Mouse (Mus musculus) CH12.LX (cell line): ENCODE data around the gene Kpna2. TPM values are rescaled to one million over a fixed set of nuclear protein-coding genes. Genes with fewer than 3 reads are reported as not detected.
A peak's percentile ranks its signal among the peaks of the same experiment; 100 is the strongest.

Experiments used
- DNase-seq: peaks from one replicate; pipeline ENCODE4 v3.0.0-alpha.2; 2013; ENCODE audit errors: extremely low read depth
- H3K27ac ChIP-seq: 2 replicates; pipeline ENCODE4 v1.5.1; 2012; ENCODE audit warnings: low read depth, mild to moderate bottlenecking, control low read depth, moderate library complexity; ENCODE audit not compliant: insufficient read depth
- H3K27me3 ChIP-seq: replicated peaks from 2 replicates; pipeline ENCODE3; 2012; ENCODE audit warnings: inconsistent platforms
- H3K36me3 ChIP-seq, 2 experiments: replicated peaks in 1 of 2; 2 replicates each; pipeline versions ENCODE3 to v1.6.1; 2012; ENCODE audit warnings: inconsistent platforms in 1 of 2, low read length in 1 of 2, mild to moderate bottlenecking in 1 of 2, mixed read lengths in 1 of 2, moderate library complexity in 1 of 2; ENCODE audit not compliant: control insufficient read depth in 1 of 2, insufficient read depth in 1 of 2
- H3K4me1 ChIP-seq, 2 experiments: 2 replicates each; pipeline ENCODE4 v1.6.1; 2012; ENCODE audit warnings: inconsistent platforms in 1 of 2, moderate library complexity in 1 of 2; ENCODE audit not compliant: insufficient read depth in 2 of 2, control insufficient read depth in 1 of 2
- H3K4me2 ChIP-seq: 2 replicates; pipeline ENCODE4 v1.6.1; 2012; ENCODE audit warnings: low read depth, mild to moderate bottlenecking, control low read depth; ENCODE audit not compliant: poor library complexity, insufficient read depth, severe bottlenecking
- H3K4me3 ChIP-seq, 3 experiments: fragments of 150-350 bp in 1 of 3; sonication (generic) in 1 of 3; replicated peaks in 1 of 3; 2 replicates each; pipeline versions ENCODE3 to v1.5.1; 2011 to 2012; ENCODE audit warnings: low read depth in 2 of 3, low read length in 2 of 3, mild to moderate bottlenecking in 2 of 3, moderate library complexity in 2 of 3, control low read depth in 1 of 3, improper control_type of control experiment in 1 of 3, inconsistent platforms in 1 of 3, mixed read lengths in 1 of 3; ENCODE audit not compliant: poor library complexity in 1 of 3
- H3K79me2 ChIP-seq: replicated peaks from 2 replicates; pipeline ENCODE4 v1.6.1; 2012; ENCODE audit warnings: mild to moderate bottlenecking, moderate library complexity; ENCODE audit not compliant: control insufficient read depth, poor library complexity, insufficient read depth, severe bottlenecking; ENCODE audit errors: extremely low read depth
- H3K9ac ChIP-seq: 2 replicates; pipeline ENCODE4 v1.6.1; 2012; ENCODE audit warnings: low read depth, mild to moderate bottlenecking, control low read depth, moderate library complexity; ENCODE audit not compliant: insufficient read depth
- H3K9me3 ChIP-seq: replicated peaks from 2 replicates; pipeline ENCODE3; 2012; ENCODE audit warnings: low read length, inconsistent platforms, mixed read lengths
- BHLHE40 ChIP-seq: IDR thresholded peaks from 2 replicates; pipeline ENCODE4 v1.6.1; 2011; ENCODE audit warnings: mild to moderate bottlenecking, low read depth, low read length, improper control_type of control experiment
- CHD1 ChIP-seq: IDR thresholded peaks from 2 replicates; pipeline ENCODE4 v1.6.1; 2012; ENCODE audit warnings: low read depth, low read length, improper control_type of control experiment, inconsistent platforms
- CHD2 ChIP-seq: IDR thresholded peaks from 2 replicates; pipeline ENCODE4 v1.6.1; 2011; ENCODE audit warnings: low read length, improper control_type of control experiment
- CTCF ChIP-seq, 2 experiments: IDR thresholded peaks in 1 of 2; conservative IDR thresholded peaks in 1 of 2; 2 replicates each; pipeline ENCODE4 v1.5.1; 2011 to 2012; ENCODE audit warnings: low read depth in 2 of 2, low read length in 2 of 2, improper control_type of control experiment in 1 of 2, inconsistent platforms in 1 of 2, mild to moderate bottlenecking in 1 of 2, moderate library complexity in 1 of 2
- E2F4 ChIP-seq: IDR thresholded peaks from 2 replicates; pipeline ENCODE4 v1.6.1; 2011; ENCODE audit warnings: low read depth, low read length, improper control_type of control experiment; ENCODE audit not compliant: insufficient replicate concordance
- ELF1 ChIP-seq: IDR thresholded peaks from 2 replicates; pipeline ENCODE4 v1.6.1; 2014; ENCODE audit warnings: low read depth, mild to moderate bottlenecking, inconsistent platforms, low read length, improper control_type of control experiment
- EP300 ChIP-seq: IDR thresholded peaks from 2 replicates; pipeline ENCODE4 v1.6.1; 2011; ENCODE audit warnings: low read length, improper control_type of control experiment
- ETS1 ChIP-seq: conservative IDR thresholded peaks from 2 replicates; pipeline ENCODE4 v1.6.1; 2012; ENCODE audit warnings: low read depth, mild to moderate bottlenecking, inconsistent platforms, low read length, improper control_type of control experiment, moderate library complexity
- GABPA ChIP-seq: IDR thresholded peaks from 2 replicates; pipeline ENCODE4 v1.6.1; 2012; ENCODE audit warnings: low read depth, low read length, improper control_type of control experiment, inconsistent platforms; ENCODE audit not compliant: insufficient replicate concordance
- HCFC1 ChIP-seq: IDR thresholded peaks from 2 replicates; pipeline ENCODE4 v1.6.1; 2012; ENCODE audit warnings: low read depth, mild to moderate bottlenecking, inconsistent platforms, low read length, improper control_type of control experiment
- IRF4 ChIP-seq: IDR thresholded peaks from 2 replicates; pipeline ENCODE4 v1.6.1; 2014; ENCODE audit warnings: low read depth, mild to moderate bottlenecking, inconsistent platforms, low read length, improper control_type of control experiment
- JUN ChIP-seq: IDR thresholded peaks from 2 replicates; pipeline ENCODE4 v1.6.1; 2011; ENCODE audit warnings: low read depth, mild to moderate bottlenecking, low read length, improper control_type of control experiment, moderate library complexity; ENCODE audit not compliant: insufficient read depth
- JUND ChIP-seq: conservative IDR thresholded peaks from 2 replicates; pipeline ENCODE4 v1.6.1; 2011; ENCODE audit warnings: low read depth, low read length, improper control_type of control experiment
- KAT2A ChIP-seq: IDR thresholded peaks from 2 replicates; pipeline ENCODE4 v1.6.1; 2012; ENCODE audit warnings: low read length, improper control_type of control experiment, inconsistent platforms; ENCODE audit not compliant: insufficient replicate concordance
- MAFK ChIP-seq: IDR thresholded peaks from 2 replicates; pipeline ENCODE4 v1.6.1; 2011; ENCODE audit warnings: low read length, improper control_type of control experiment; ENCODE audit not compliant: insufficient replicate concordance
- MAX ChIP-seq: IDR thresholded peaks from 2 replicates; pipeline ENCODE4 v1.6.1; 2011; ENCODE audit warnings: low read length, improper control_type of control experiment
- MAZ ChIP-seq: IDR thresholded peaks from 2 replicates; pipeline ENCODE4 v1.6.1; 2012; ENCODE audit warnings: low read depth, mild to moderate bottlenecking, inconsistent platforms, low read length, improper control_type of control experiment, moderate library complexity
- MEF2A ChIP-seq: IDR thresholded peaks from 2 replicates; pipeline ENCODE4 v1.6.1; 2014; ENCODE audit warnings: low read depth, mild to moderate bottlenecking, inconsistent platforms, low read length, improper control_type of control experiment, borderline replicate concordance
- MXI1 ChIP-seq: IDR thresholded peaks from 2 replicates; pipeline ENCODE4 v1.6.1; 2011; ENCODE audit warnings: mild to moderate bottlenecking, low read depth, low read length, improper control_type of control experiment
- MYC ChIP-seq: IDR thresholded peaks from 2 replicates; pipeline ENCODE4 v1.6.1; 2011; ENCODE audit warnings: low read depth, mild to moderate bottlenecking, improper control_type of control experiment, low read length
- NELFE ChIP-seq: IDR thresholded peaks from 2 replicates; pipeline ENCODE4 v1.6.1; 2011; ENCODE audit warnings: low read depth, low read length, improper control_type of control experiment
- NRF1 ChIP-seq: IDR thresholded peaks from 2 replicates; pipeline ENCODE4 v1.6.1; 2014; ENCODE audit warnings: low read depth, mild to moderate bottlenecking, inconsistent platforms, low read length, improper control_type of control experiment, moderate library complexity
- PAX5 ChIP-seq: IDR thresholded peaks from 2 replicates; pipeline ENCODE4 v1.6.1; 2012; ENCODE audit warnings: low read length, inconsistent platforms, mixed read lengths
- POLR2A ChIP-seq: IDR thresholded peaks from 2 replicates; pipeline ENCODE4 v1.6.1; 2011; ENCODE audit warnings: low read depth, mild to moderate bottlenecking, improper control_type of control experiment, low read length
- POLR2AphosphoS2 ChIP-seq: IDR thresholded peaks from 2 replicates; pipeline ENCODE4 v1.6.1; 2011; ENCODE audit warnings: low read depth, low read length, improper control_type of control experiment
- RAD21 ChIP-seq: IDR thresholded peaks from 2 replicates; pipeline ENCODE4 v1.6.1; 2011; ENCODE audit warnings: low read depth, mild to moderate bottlenecking, low read length, improper control_type of control experiment, moderate library complexity
- RCOR1 ChIP-seq: conservative IDR thresholded peaks from 2 replicates; pipeline ENCODE4 v1.6.1; 2012; ENCODE audit warnings: low read depth, mild to moderate bottlenecking, inconsistent platforms, low read length, improper control_type of control experiment
- SIN3A ChIP-seq: IDR thresholded peaks from 2 replicates; pipeline ENCODE4 v1.6.1; 2012; ENCODE audit warnings: low read length, improper control_type of control experiment, inconsistent platforms
- SMC3 ChIP-seq: IDR thresholded peaks from 2 replicates; pipeline ENCODE4 v1.6.1; 2011; ENCODE audit warnings: low read depth, low read length, improper control_type of control experiment
- TBP ChIP-seq: conservative IDR thresholded peaks from 2 replicates; pipeline ENCODE4 v1.6.1; 2011; ENCODE audit warnings: low read depth, low read length, improper control_type of control experiment
- TCF12 ChIP-seq: IDR thresholded peaks from 2 replicates; pipeline ENCODE4 v1.6.1; 2014; ENCODE audit warnings: low read depth, mild to moderate bottlenecking, inconsistent platforms, low read length, improper control_type of control experiment
- UBTF ChIP-seq: IDR thresholded peaks from 2 replicates; pipeline ENCODE4 v1.6.1; 2012; ENCODE audit warnings: low read depth, mild to moderate bottlenecking, inconsistent platforms, low read length, improper control_type of control experiment, moderate library complexity
- USF1 ChIP-seq: IDR thresholded peaks from 2 replicates; pipeline ENCODE4 v1.6.1; 2014; ENCODE audit warnings: low read depth, mild to moderate bottlenecking, inconsistent platforms, low read length, improper control_type of control experiment
- USF2 ChIP-seq: conservative IDR thresholded peaks from 2 replicates; pipeline ENCODE4 v1.6.1; 2011; ENCODE audit warnings: low read depth, low read length, improper control_type of control experiment
- ZC3H11A ChIP-seq: IDR thresholded peaks from 2 replicates; pipeline ENCODE4 v1.6.1; 2012; ENCODE audit warnings: low read depth, mild to moderate bottlenecking, inconsistent platforms, low read length, improper control_type of control experiment
- ZKSCAN1 ChIP-seq: IDR thresholded peaks from 2 replicates; pipeline ENCODE4 v1.6.1; 2012; ENCODE audit warnings: low read depth, inconsistent platforms, low read length, improper control_type of control experiment, borderline replicate concordance
- ZMIZ1 ChIP-seq: IDR thresholded peaks from 2 replicates; pipeline ENCODE4 v1.6.1; 2012; ENCODE audit warnings: low read depth, mild to moderate bottlenecking, inconsistent platforms, low read length, improper control_type of control experiment
- ZNF384 ChIP-seq: IDR thresholded peaks from 2 replicates; pipeline ENCODE4 v1.6.1; 2012; ENCODE audit warnings: low read depth, low read length, improper control_type of control experiment, inconsistent platforms
- dilution Hi-C: fragments of 300-500 bp; cut with MboI; formaldehyde crosslinking; loops from 2 replicates; pipeline ENCODE4 v1.14.3; 2020; ENCODE audit warnings: low sequenced_read_pairs; ENCODE audit not compliant: extremely low pct_unique_long_range_greater_than_20kb, extremely low pct_ligation_motif_present
- in situ Hi-C: fragments of 300-500 bp; cut with MboI; formaldehyde crosslinking; loops from 3 replicates; pipeline ENCODE4 v1.14.3; 2019; ENCODE audit warnings: low sequenced_read_pairs, low pct_ligation_motif_present, low pct_unique_long_range_greater_than_20kb, mixed read lengths
- polyA plus RNA-seq: library from polyadenylated mRNA; unstranded; fragments of >175 nt; gene quantifications from 2 replicates; pipeline ENCODE4 v1.2.1, GENCODE M21; 2012; ENCODE audit warnings: low read depth; ENCODE audit not compliant: insufficient read length
- total RNA-seq, 2 experiments: library from RNA; depleted of rRNA; stranded (reverse); fragments of 300-350 nt in 1 of 2; fragments of >200 nt in 1 of 2; gene quantifications; 2 replicates each; pipeline ENCODE4 v1.2.3; 2012 to 2014

Gene Kpna2
- total and polyA plus RNA-seq, 3 experiments = 327 to 759 (median 582) TPM

DNA sequence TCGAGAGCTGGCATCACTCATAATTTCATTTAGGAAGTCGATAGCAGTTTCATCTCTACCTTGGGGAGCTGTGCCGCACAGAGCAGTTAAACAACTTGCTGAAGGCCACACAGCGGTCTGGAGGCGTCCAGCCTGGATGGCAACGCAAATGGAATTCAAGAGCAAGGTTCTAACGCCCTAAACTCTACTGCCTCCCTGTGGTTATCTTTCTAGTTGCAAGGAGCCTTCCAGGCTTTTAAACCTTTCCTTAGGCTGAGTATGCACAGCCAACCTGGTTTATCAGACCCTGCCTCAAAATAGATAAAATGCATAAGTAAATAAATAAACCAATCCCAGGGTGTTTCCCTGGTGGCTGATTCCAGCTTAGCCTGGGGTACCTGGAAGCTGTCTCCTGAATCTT lies 18.9 kb downstream of the Kpna2 start:
- H3K4me1 ChIP-seq = peaks cover 2 to 20% of the 10 kb centered on the region in 2 experiments; a peak in 3 of 4 replicates
- no peak overlapping the region for H3K27ac ChIP-seq
- no peaks in the 10 kb centered on the region for H3K79me2 ChIP-seq
- no peak overlapping the region for H3K4me3 ChIP-seq
- no peaks in the 10 kb centered on the region for H3K27me3 ChIP-seq
- DNase-seq = peak; percentile 79
- H3K9ac ChIP-seq = no peak overlapping the region
- no peaks in the 10 kb centered on the region for H3K9me3 ChIP-seq
- peaks cover 11 to 43% of the 10 kb centered on the region in 2 experiments for H3K36me3 ChIP-seq
- TF ChIP-seq MYC (no peak), NRF1 (0 out of 2 replicates have a peak, but pooled peaks have one; percentile 8), MAX (no peak), ELF1 (no peak), JUND (no peak), HCFC1 (no peak), POLR2A (no peak), KAT2A (no peak), MXI1 (no peak), EP300 (no peak), BHLHE40 (no peak), GABPA (no peak), RCOR1 (no peak), E2F4 (no peak), SMC3 (peak; percentile 88), USF1 (no peak), ZMIZ1 (no peak), PAX5 (no peak), JUN (no peak), ZKSCAN1 (no peak), UBTF (no peak), ETS1 (no peak), MAZ (no peak), CHD2 (no peak), MEF2A (no peak), MAFK (no peak), SIN3A (no peak), TCF12 (no peak), CTCF (conservative IDR thresholded peaks at IDR 0.05 in 1 of 2, IDR thresholded peaks at IDR 0.05 in 1 of 2; ENCODE audit: low read depth in 2 of 2, low read length in 2 of 2) (peak; percentile 68 to 87), NELFE (no peak), ZC3H11A (peak; percentile 42), USF2 (no peak), ZNF384 (peak; percentile 62; the same call in 1 of the 2 replicates), POLR2AphosphoS2 (no peak), CHD1 (no peak), RAD21 (peak; percentile 95), TBP (no peak), IRF4 (no peak)
- H3K4me2 ChIP-seq = no peak overlapping the region
- dilution Hi-C loops (no loop called here), in situ Hi-C loops (no loop called here)
